Mouse (Mus musculus): ENCODE data around the gene S1pr4. TPM values are rescaled to one million over a fixed set of nuclear protein-coding genes. Genes with fewer than 3 reads are reported as not detected.

The S1pr4 gene
- polyA plus RNA-seq, 1 experiment from 2014 or later = 0.34 TPM

Small RNA genes within 50 kb of the gene (microRNA-seq; reads per million reads assigned to microRNA genes)
- gene Gm25595 = not detected

Other genes starting within 250 kb of the S1pr4 start
- 14.8 and 29.4 TPM in 2 replicates for gene Matk, start 247.2 kb downstream of the S1pr4 start, polyA plus RNA-seq (2014; fragmentation: Nextera tagmentation; extraction: Ambion mirVana)
- gene Mrpl54, start 233.2 kb downstream of the S1pr4 start, polyA plus RNA-seq (2014; fragmentation: Nextera tagmentation; extraction: Ambion mirVana) = 121 and 152 TPM in 2 replicates
- gene Apba3, start 233.2 kb downstream of the S1pr4 start, polyA plus RNA-seq (2014; fragmentation: Nextera tagmentation; extraction: Ambion mirVana) = 25.1 and 27.5 TPM in 2 replicates
- 4.4 and 5.7 TPM in 2 replicates for gene Tjp3, start 208.6 kb downstream of the S1pr4 start, polyA plus RNA-seq (2014; fragmentation: Nextera tagmentation; extraction: Ambion mirVana)
- 102 and 132 TPM in 2 replicates for gene Pip5k1c, start 207.2 kb downstream of the S1pr4 start, polyA plus RNA-seq (2014; fragmentation: Nextera tagmentation; extraction: Ambion mirVana)
- 22.6 and 22.8 TPM in 2 replicates for gene Cactin, start 179.0 kb downstream of the S1pr4 start, polyA plus RNA-seq (2014; fragmentation: Nextera tagmentation; extraction: Ambion mirVana)
- gene Tbxa2r, start 171.4 kb downstream of the S1pr4 start, polyA plus RNA-seq (2014; fragmentation: Nextera tagmentation; extraction: Ambion mirVana) = 2.9 and 3.7 TPM in 2 replicates
- gene Gipc3, start 156.9 kb downstream of the S1pr4 start, polyA plus RNA-seq (2014; fragmentation: Nextera tagmentation; extraction: Ambion mirVana) = not detected in 2 replicates
- gene Hmg20b, start 149.7 kb downstream of the S1pr4 start, polyA plus RNA-seq (2014; fragmentation: Nextera tagmentation; extraction: Ambion mirVana) = 30.6 and 36.5 TPM in 2 replicates
- gene Mfsd12, start 142.6 kb downstream of the S1pr4 start, polyA plus RNA-seq (2014; fragmentation: Nextera tagmentation; extraction: Ambion mirVana) = 5.9 and 9.2 TPM in 2 replicates
- 0.32 and 0.37 TPM in 2 replicates for gene 4930404N11Rik, start 134.3 kb downstream of the S1pr4 start, polyA plus RNA-seq (2014; fragmentation: Nextera tagmentation; extraction: Ambion mirVana)
- 122 and 146 TPM in 2 replicates for gene Fzr1, start 121.6 kb downstream of the S1pr4 start, polyA plus RNA-seq (2014; fragmentation: Nextera tagmentation; extraction: Ambion mirVana)
- gene Dohh, start 115.7 kb downstream of the S1pr4 start, polyA plus RNA-seq (2014; fragmentation: Nextera tagmentation; extraction: Ambion mirVana) = 59.5 and 79.6 TPM in 2 replicates
- gene Gm48551, start 115.7 kb downstream of the S1pr4 start, polyA plus RNA-seq (2014; fragmentation: Nextera tagmentation; extraction: Ambion mirVana) = 4.5 and 8.2 TPM in 2 replicates
- 1.3 and 2.9 TPM in 2 replicates for gene Gm48552, start 111.1 kb downstream of the S1pr4 start, polyA plus RNA-seq (2014; fragmentation: Nextera tagmentation; extraction: Ambion mirVana)
- 1.0 and 1.2 TPM in 2 replicates for gene Smim24, start 107.1 kb downstream of the S1pr4 start, polyA plus RNA-seq (2014; fragmentation: Nextera tagmentation; extraction: Ambion mirVana)
- 11.2 and 13.7 TPM in 2 replicates for gene Nfic, start 44.5 kb downstream of the S1pr4 start, polyA plus RNA-seq (2014; fragmentation: Nextera tagmentation; extraction: Ambion mirVana)
- 61.3 and 117 TPM in 2 replicates for gene Celf5, start 17.4 kb downstream of the S1pr4 start, polyA plus RNA-seq (2014; fragmentation: Nextera tagmentation; extraction: Ambion mirVana)
- 51.6 and 51.8 TPM in 2 replicates for gene Ncln, start 3.7 kb downstream of the S1pr4 start, polyA plus RNA-seq (2014; fragmentation: Nextera tagmentation; extraction: Ambion mirVana)
- 0.69 and 0.88 TPM in 2 replicates for gene Gna15, start 24.1 kb upstream of the S1pr4 start, polyA plus RNA-seq (2014; fragmentation: Nextera tagmentation; extraction: Ambion mirVana)
- 86.7 and 102 TPM in 2 replicates for gene Gna11, start 45.1 kb upstream of the S1pr4 start, polyA plus RNA-seq (2014; fragmentation: Nextera tagmentation; extraction: Ambion mirVana)
- gene Aes, start 59.4 kb upstream of the S1pr4 start, polyA plus RNA-seq (2014; fragmentation: Nextera tagmentation; extraction: Ambion mirVana) = 485 and 707 TPM in 2 replicates
- gene Tle2, start 74.4 kb upstream of the S1pr4 start, polyA plus RNA-seq (2014; fragmentation: Nextera tagmentation; extraction: Ambion mirVana) = 20.4 and 25.7 TPM in 2 replicates
- gene Tle6, start 100.9 kb upstream of the S1pr4 start, polyA plus RNA-seq (2014; fragmentation: Nextera tagmentation; extraction: Ambion mirVana) = 3.2 and 3.5 TPM in 2 replicates
- 0.74 and 1.1 TPM in 2 replicates for gene BC025920, start 106.1 kb upstream of the S1pr4 start, polyA plus RNA-seq (2014; fragmentation: Nextera tagmentation; extraction: Ambion mirVana)
- 47.7 and 58.1 TPM in 2 replicates for gene Sirt6, start 127.7 kb upstream of the S1pr4 start, polyA plus RNA-seq (2014; fragmentation: Nextera tagmentation; extraction: Ambion mirVana)
- gene Ankrd24, start 128.4 kb upstream of the S1pr4 start, polyA plus RNA-seq (2014; fragmentation: Nextera tagmentation; extraction: Ambion mirVana) = 8.9 and 16.8 TPM in 2 replicates
- gene Gm10778, start 148.9 kb upstream of the S1pr4 start, polyA plus RNA-seq (2014; fragmentation: Nextera tagmentation; extraction: Ambion mirVana) = 7.8 and 8.2 TPM in 2 replicates
- gene Zfp433, start 204.7 kb upstream of the S1pr4 start, polyA plus RNA-seq (2014; fragmentation: Nextera tagmentation; extraction: Ambion mirVana) = 18.6 and 22.2 TPM in 2 replicates